Mouse (Mus musculus) spleen, adult 2 months (tissue): Measurements from ENCODE around the gene Tmem151b.

Experiments used
- CTCF ChIP-seq: fragments of 200-500 bp; IDR thresholded peaks from 2 replicates; pipeline ENCODE4 v1.5.1; 2011; ENCODE audit warnings: mild to moderate bottlenecking, inconsistent platforms; ENCODE audit not compliant: insufficient read depth, insufficient read length, insufficient replicate concordance; ENCODE audit errors: extremely low read depth
- POLR2A ChIP-seq: fragments of 200-500 bp; IDR thresholded peaks from 2 replicates; pipeline ENCODE4 v1.6.1; 2011; ENCODE audit warnings: low read depth, low read length, inconsistent platforms

DNA sequence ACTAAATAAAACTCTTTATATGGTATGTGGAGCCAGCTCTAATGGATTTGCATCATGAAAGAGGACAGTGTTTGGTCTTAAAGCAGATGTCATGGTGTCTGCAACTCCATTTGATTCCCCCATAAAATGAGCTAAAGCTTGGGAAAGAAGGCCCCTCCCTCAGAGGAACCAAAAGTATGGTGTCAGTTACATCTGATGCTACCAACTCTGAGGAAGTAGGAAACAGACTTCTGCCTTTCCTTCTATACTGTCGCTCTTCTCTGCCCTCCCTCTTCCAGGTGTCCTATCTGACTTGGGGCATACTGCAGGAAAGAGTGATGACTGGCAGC, 16.5 kb upstream of the Tmem151b start:
- TF ChIP-seq CTCF, result no peak
- TF ChIP-seq POLR2A, result no peak
